Mouse (Mus musculus) intestine, postnatal 0 days (tissue): ENCODE data around the gene Mob3b. TPM values are rescaled to one million over a fixed set of nuclear protein-coding genes. Genes with fewer than 3 reads are reported as not detected.

Experiments used
- ATAC-seq: fragments of 200-750 bp; cut with Nextera tagmentation; 2 replicates; pipeline ENCODE4 v1.8.0; 2017; ENCODE audit warnings: mild to moderate bottlenecking, moderate TSS enrichment, moderate library complexity
- H3K27ac ChIP-seq: fragments of 300-500 bp; sonication (generic); 2 replicates; pipeline ENCODE4 v1.5.1; 2014; ENCODE audit warnings: mild to moderate bottlenecking, low read depth, low read length, moderate library complexity
- H3K27me3 ChIP-seq: fragments of 300-500 bp; sonication (generic); replicated peaks from 2 replicates; pipeline ENCODE4 v1.6.1; 2014; ENCODE audit warnings: low read length, mixed read lengths; ENCODE audit not compliant: control insufficient read depth, insufficient read depth
- H3K36me3 ChIP-seq: fragments of 300-500 bp; sonication (generic); 2 replicates; pipeline ENCODE4 v1.6.1; 2014; ENCODE audit warnings: mild to moderate bottlenecking, moderate library complexity; ENCODE audit not compliant: control insufficient read depth, insufficient read depth
- H3K4me1 ChIP-seq: fragments of 300-500 bp; sonication (generic); replicated peaks from 2 replicates; pipeline ENCODE4 v1.6.1; 2014; ENCODE audit warnings: antibody characterized with exemption, low read length, mixed read lengths; ENCODE audit not compliant: control insufficient read depth, insufficient read depth
- H3K4me2 ChIP-seq: fragments of 300-500 bp; sonication (generic); replicated peaks from 2 replicates; pipeline ENCODE4 v1.6.1; 2014; ENCODE audit warnings: low read depth, mild to moderate bottlenecking, moderate library complexity
- H3K4me3 ChIP-seq: fragments of 300-500 bp; sonication (generic); 2 replicates; pipeline ENCODE4 v1.5.1; 2014; ENCODE audit warnings: low read depth, low read length
- H3K9ac ChIP-seq: fragments of 300-500 bp; sonication (generic); 2 replicates; pipeline ENCODE4 v1.6.1; 2014; ENCODE audit warnings: mild to moderate bottlenecking, low read depth, low read length
- H3K9me3 ChIP-seq: fragments of 300-500 bp; sonication (generic); 2 replicates; pipeline ENCODE4 v1.6.1; 2016; ENCODE audit warnings: mixed run types; ENCODE audit not compliant: control insufficient read depth
- CTCF ChIP-seq: sonication (generic); IDR thresholded peaks from 2 replicates; pipeline ENCODE4 v1.5.1; 2016; ENCODE audit warnings: low read depth, mild to moderate bottlenecking, control low read depth, antibody characterized with exemption, moderate library complexity
- WGBS: fragments of 180-500 bp; shearing (Covaris S2); extraction: QIAGEN DNeasy Blood & Tissue Kit; methylation state at CpG from one replicate; pipeline ENCODE4 v1.1.7; 2014; 5-methylcytosine and 5-hydroxymethylcytosine counted together
- polyA plus RNA-seq: library from polyadenylated mRNA; unstranded; fragments of >200 nt; fragmentation: Nextera tagmentation; extraction: Ambion mirVana; gene quantifications from 2 replicates; pipeline ENCODE4 v1.2.1, GENCODE M21; 2015

Gene Mob3b
- polyA plus RNA-seq, 1 experiment from 2014 or later, result 21.0 TPM

GRCm38 (mm10) chr4:35187617-35188326 lies 30.5 kb upstream of the Mob3b start:
- no peak overlapping the region for H3K4me3 ChIP-seq
- 53% methylated on average over 8 of the region's 8 CpGs for WGBS
- TF ChIP-seq CTCF, result no peak
- ATAC-seq, result no peak
- H3K4me2 ChIP-seq, result no peak overlapping the region
- H3K27ac ChIP-seq, result no peak overlapping the region
- no peak overlapping the region for H3K9ac ChIP-seq
- no peaks in the 10 kb centered on the region for H3K4me1 ChIP-seq
- H3K36me3 ChIP-seq, result 0 out of 2 replicates have a peak, but pooled peaks cover 6% of the 10 kb centered on the region
- no peaks in the 10 kb centered on the region for H3K27me3 ChIP-seq
- no peaks in the 10 kb centered on the region for H3K9me3 ChIP-seq

- no peak for ATAC-seq
- no peak overlapping the region for H3K27ac ChIP-seq
- no peaks in the 10 kb centered on the region for H3K27me3 ChIP-seq
- H3K4me1 ChIP-seq, result no peaks in the 10 kb centered on the region
- no peaks in the 10 kb centered on the region for H3K36me3 ChIP-seq
- WGBS, result 76% methylated on average over 12 of the region's 12 CpGs
- no peak overlapping the region for H3K9ac ChIP-seq
- no peak overlapping the region for H3K4me2 ChIP-seq
- H3K9me3 ChIP-seq, result no peaks in the 10 kb centered on the region
- no peak overlapping the region for H3K4me3 ChIP-seq
- no peak for TF ChIP-seq CTCF
These were observed 20.8 kb upstream of the Mob3b start for GRCm38 (mm10) chr4:35177926-35178645.

GRCm38 (mm10) chr4:35175566-35175965 lies 18.3 kb upstream of the Mob3b start:
- WGBS, result 70% methylated on average over 2 of the region's 2 CpGs
- H3K4me1 ChIP-seq, result no peaks in the 10 kb centered on the region
- no peaks in the 10 kb centered on the region for H3K27me3 ChIP-seq
- H3K4me2 ChIP-seq, result no peak overlapping the region
- H3K9me3 ChIP-seq, result no peaks in the 10 kb centered on the region
- no peak for TF ChIP-seq CTCF
- H3K36me3 ChIP-seq, result no peaks in the 10 kb centered on the region; the same call in 1 of the 2 replicates
- H3K4me3 ChIP-seq, result no peak overlapping the region
- no peak overlapping the region for H3K27ac ChIP-seq
- no peak overlapping the region for H3K9ac ChIP-seq
- ATAC-seq, result no peak

- ATAC-seq, result no peak
- Histone ChIP-seq H3K36me3 (no peaks in the 10 kb centered on the region; the same call in 1 of the 2 replicates), H3K9me3 (no peaks in the 10 kb centered on the region), H3K9ac (no peak overlapping the region), H3K27me3 (no peaks in the 10 kb centered on the region), H3K27ac (no peak overlapping the region), H3K4me1 (no peaks in the 10 kb centered on the region), H3K4me3 (no peak overlapping the region), H3K4me2 (no peak overlapping the region)
- 78% methylated on average over 1 of the region's 1 CpGs for WGBS
- TF ChIP-seq CTCF, result no peak
These were observed 16.3 kb upstream of the Mob3b start for GRCm38 (mm10) chr4:35173551-35173950.

GRCm38 (mm10) chr4:35172471-35172870 lies 15.2 kb upstream of the Mob3b start:
- 92% methylated on average over 2 of the region's 2 CpGs for WGBS
- no peak overlapping the region for H3K4me2 ChIP-seq
- H3K9ac ChIP-seq, result no peak overlapping the region
- H3K36me3 ChIP-seq, result no peaks in the 10 kb centered on the region; the same call in 1 of the 2 replicates
- no peak overlapping the region for H3K27ac ChIP-seq
- ATAC-seq, result no peak
- no peaks in the 10 kb centered on the region for H3K27me3 ChIP-seq
- no peaks in the 10 kb centered on the region for H3K4me1 ChIP-seq
- no peaks in the 10 kb centered on the region for H3K9me3 ChIP-seq
- no peak overlapping the region for H3K4me3 ChIP-seq
- TF ChIP-seq CTCF, result no peak

GRCm38 (mm10) chr4:35169571-35170125 lies 12.4 kb upstream of the Mob3b start:
- Histone ChIP-seq H3K27ac (no peak overlapping the region), H3K9me3 (no peaks in the 10 kb centered on the region), H3K4me3 (no peak overlapping the region), H3K9ac (no peak overlapping the region), H3K27me3 (no peaks in the 10 kb centered on the region), H3K4me2 (peak overlapping the region; percentile 27; the same call in 1 of the 2 replicates), H3K4me1 (no peaks in the 10 kb centered on the region; the same call in 1 of the 2 replicates), H3K36me3 (no peaks in the 10 kb centered on the region; the same call in 1 of the 2 replicates)
- WGBS, result 58% methylated on average over 13 of the region's 13 CpGs
- TF ChIP-seq CTCF, result no peak
- ATAC-seq, result no peak
